Mouse (Mus musculus) midbrain, embryonic 15.5 days (tissue): Measurements from ENCODE around the gene Pde4d. TPM values are rescaled to one million over a fixed set of nuclear protein-coding genes. Genes with fewer than 3 reads are reported as not detected.

Experiments
- ATAC-seq: fragments of 200-750 bp; cut with Nextera tagmentation; replicated peaks from 2 replicates; pipeline ENCODE4 v1.8.0; 2017; ENCODE audit warnings: moderate TSS enrichment
- H3K27ac ChIP-seq: fragments of 300-500 bp; sonication (generic); 2 replicates; pipeline ENCODE4 v1.5.1; 2015; ENCODE audit warnings: mild to moderate bottlenecking, inconsistent platforms
- H3K27me3 ChIP-seq: fragments of 300-500 bp; sonication (generic); replicated peaks from 2 replicates; pipeline ENCODE4 v1.6.1; 2015; ENCODE audit warnings: inconsistent platforms
- H3K36me3 ChIP-seq: fragments of 300-500 bp; sonication (generic); replicated peaks from 2 replicates; pipeline ENCODE4 v1.6.1; 2015; ENCODE audit warnings: inconsistent platforms
- H3K4me1 ChIP-seq: fragments of 300-500 bp; sonication (generic); 2 replicates; pipeline ENCODE4 v1.6.1; 2015; ENCODE audit warnings: inconsistent platforms
- H3K4me2 ChIP-seq: fragments of 300-500 bp; sonication (generic); 2 replicates; pipeline ENCODE4 v1.6.1; 2015; ENCODE audit warnings: inconsistent platforms, mild to moderate bottlenecking, moderate library complexity
- H3K4me3 ChIP-seq: fragments of 300-500 bp; sonication (generic); 2 replicates; pipeline ENCODE4 v1.5.1; 2015; ENCODE audit warnings: mild to moderate bottlenecking, inconsistent platforms
- H3K9ac ChIP-seq: fragments of 300-500 bp; sonication (generic); 2 replicates; pipeline ENCODE4 v1.6.1; 2015; ENCODE audit warnings: mild to moderate bottlenecking, inconsistent platforms
- H3K9me3 ChIP-seq: fragments of 300-500 bp; sonication (generic); 2 replicates; pipeline ENCODE4 v1.6.1; 2016; ENCODE audit warnings: inconsistent platforms
- WGBS: fragments of 180-500 bp; shearing (Covaris S2); methylation state at CpG from one replicate; pipeline ENCODE4 v1.1.7; 2015; ENCODE audit warnings: mixed read lengths; 5-methylcytosine and 5-hydroxymethylcytosine counted together
- polyA plus RNA-seq: library from polyadenylated mRNA; unstranded; fragments of >200 nt; fragmentation: Nextera tagmentation; extraction: Ambion mirVana; gene quantifications from 2 replicates; pipeline ENCODE4 v1.2.1, GENCODE M21; 2015

Pde4d gene
- polyA plus RNA-seq, 1 experiment from 2014 or later, result 27.1 TPM

GRCm38 (mm10) chr13:108821270-108821669, 371.5 kb downstream of the Pde4d start:
- H3K9ac ChIP-seq, result no peak overlapping the region
- no peaks in the 10 kb centered on the region for H3K4me1 ChIP-seq
- no peak overlapping the region for H3K4me3 ChIP-seq
- ATAC-seq, result no peak
- 88% methylated on average over 7 of the region's 7 CpGs for WGBS
- no peak overlapping the region for H3K4me2 ChIP-seq
- no peaks in the 10 kb centered on the region for H3K27me3 ChIP-seq
- no peaks in the 10 kb centered on the region for H3K9me3 ChIP-seq
- H3K27ac ChIP-seq, result no peak overlapping the region
- no peaks in the 10 kb centered on the region for H3K36me3 ChIP-seq

GRCm38 (mm10) chr13:108824638-108825310, 375.0 kb downstream of the Pde4d start:
- no peak overlapping the region for H3K4me2 ChIP-seq
- H3K27ac ChIP-seq, result no peak overlapping the region
- no peaks in the 10 kb centered on the region for H3K27me3 ChIP-seq
- H3K9me3 ChIP-seq, result no peaks in the 10 kb centered on the region
- WGBS, result 93% methylated on average over 8 of the region's 8 CpGs
- no peaks in the 10 kb centered on the region for H3K4me1 ChIP-seq
- ATAC-seq, result no peak
- no peaks in the 10 kb centered on the region for H3K36me3 ChIP-seq
- H3K9ac ChIP-seq, result no peak overlapping the region
- no peak overlapping the region for H3K4me3 ChIP-seq

- no peak for ATAC-seq
- no peaks in the 10 kb centered on the region for H3K27me3 ChIP-seq
- H3K36me3 ChIP-seq, result no peaks in the 10 kb centered on the region
- no peak overlapping the region for H3K4me3 ChIP-seq
- no peak overlapping the region for H3K9ac ChIP-seq
- no peaks in the 10 kb centered on the region for H3K9me3 ChIP-seq
- H3K27ac ChIP-seq, result no peak overlapping the region
- no peaks in the 10 kb centered on the region for H3K4me1 ChIP-seq
- no peak overlapping the region for H3K4me2 ChIP-seq
- 92% methylated on average over 6 of the region's 6 CpGs for WGBS
Observed at GRCm38 (mm10) chr13:108825501-108825900, 375.8 kb downstream of the Pde4d start.

GRCm38 (mm10) chr13:108834197-108834596, 384.4 kb downstream of the Pde4d start:
- no peak for ATAC-seq
- H3K4me2 ChIP-seq, result no peak overlapping the region
- WGBS, result 88% methylated on average over 1 of the region's 1 CpGs
- no peaks in the 10 kb centered on the region for H3K4me1 ChIP-seq
- no peaks in the 10 kb centered on the region for H3K9me3 ChIP-seq
- H3K36me3 ChIP-seq, result no peaks in the 10 kb centered on the region
- H3K9ac ChIP-seq, result no peak overlapping the region
- no peak overlapping the region for H3K27ac ChIP-seq
- no peaks in the 10 kb centered on the region for H3K27me3 ChIP-seq
- no peak overlapping the region for H3K4me3 ChIP-seq

GRCm38 (mm10) chr13:108836314-108836713, 386.6 kb downstream of the Pde4d start:
- Histone ChIP-seq H3K36me3 (no peaks in the 10 kb centered on the region), H3K27me3 (no peaks in the 10 kb centered on the region), H3K9me3 (no peaks in the 10 kb centered on the region), H3K27ac (no peak overlapping the region), H3K4me1 (no peaks in the 10 kb centered on the region), H3K4me3 (no peak overlapping the region), H3K9ac (no peak overlapping the region), H3K4me2 (no peak overlapping the region)
- WGBS, result 83% methylated on average over 3 of the region's 3 CpGs
- no peak for ATAC-seq

- 60% methylated on average over 7 of the region's 7 CpGs for WGBS
- Histone ChIP-seq H3K4me3 (no peak overlapping the region), H3K4me1 (no peaks in the 10 kb centered on the region), H3K27me3 (no peaks in the 10 kb centered on the region), H3K4me2 (no peak overlapping the region), H3K27ac (no peak overlapping the region), H3K36me3 (no peaks in the 10 kb centered on the region), H3K9ac (no peak overlapping the region), H3K9me3 (no peaks in the 10 kb centered on the region)
- ATAC-seq, result no peak
Observed at GRCm38 (mm10) chr13:108839142-108839541, 389.4 kb downstream of the Pde4d start.

GRCm38 (mm10) chr13:108854090-108854489, 404.3 kb downstream of the Pde4d start:
- WGBS, result 80% methylated on average over 5 of the region's 5 CpGs
- H3K27me3 ChIP-seq, result no peaks in the 10 kb centered on the region
- no peak for ATAC-seq
- H3K4me2 ChIP-seq, result no peak overlapping the region
- H3K4me3 ChIP-seq, result no peak overlapping the region
- no peak overlapping the region for H3K9ac ChIP-seq
- no peaks in the 10 kb centered on the region for H3K9me3 ChIP-seq
- H3K27ac ChIP-seq, result no peak overlapping the region
- no peaks in the 10 kb centered on the region for H3K4me1 ChIP-seq
- no peaks in the 10 kb centered on the region for H3K36me3 ChIP-seq

GRCm38 (mm10) chr13:108856776-108857435, 407.2 kb downstream of the Pde4d start:
- WGBS, result 86% methylated on average over 6 of the region's 6 CpGs
- no peak overlapping the region for H3K4me2 ChIP-seq
- no peak for ATAC-seq
- no peaks in the 10 kb centered on the region for H3K36me3 ChIP-seq
- no peaks in the 10 kb centered on the region for H3K4me1 ChIP-seq
- no peaks in the 10 kb centered on the region for H3K9me3 ChIP-seq
- H3K27me3 ChIP-seq, result no peaks in the 10 kb centered on the region
- H3K9ac ChIP-seq, result no peak overlapping the region
- no peak overlapping the region for H3K4me3 ChIP-seq
- no peak overlapping the region for H3K27ac ChIP-seq

- no peaks in the 10 kb centered on the region for H3K9me3 ChIP-seq
- no peaks in the 10 kb centered on the region for H3K27me3 ChIP-seq
- H3K4me1 ChIP-seq, result no peaks in the 10 kb centered on the region
- no peak for ATAC-seq
- H3K4me3 ChIP-seq, result no peak overlapping the region
- H3K36me3 ChIP-seq, result no peaks in the 10 kb centered on the region
- H3K9ac ChIP-seq, result no peak overlapping the region
- 90% methylated on average over 3 of the region's 3 CpGs for WGBS
- H3K4me2 ChIP-seq, result no peak overlapping the region
- H3K27ac ChIP-seq, result no peak overlapping the region
Observed at GRCm38 (mm10) chr13:108859336-108859735, 409.6 kb downstream of the Pde4d start.

GRCm38 (mm10) chr13:108860737-108861136, 411.0 kb downstream of the Pde4d start:
- no peak overlapping the region for H3K4me3 ChIP-seq
- H3K9me3 ChIP-seq, result no peaks in the 10 kb centered on the region
- 75% methylated on average over 7 of the region's 7 CpGs for WGBS
- no peaks in the 10 kb centered on the region for H3K4me1 ChIP-seq
- no peak for ATAC-seq
- no peak overlapping the region for H3K4me2 ChIP-seq
- no peaks in the 10 kb centered on the region for H3K36me3 ChIP-seq
- H3K27ac ChIP-seq, result no peak overlapping the region
- no peak overlapping the region for H3K9ac ChIP-seq
- H3K27me3 ChIP-seq, result no peaks in the 10 kb centered on the region

GRCm38 (mm10) chr13:108861707-108862106, 412.0 kb downstream of the Pde4d start:
- WGBS, result 95% methylated on average over 7 of the region's 7 CpGs
- no peak overlapping the region for H3K4me3 ChIP-seq
- no peaks in the 10 kb centered on the region for H3K9me3 ChIP-seq
- no peaks in the 10 kb centered on the region for H3K36me3 ChIP-seq
- no peaks in the 10 kb centered on the region for H3K27me3 ChIP-seq
- no peak overlapping the region for H3K27ac ChIP-seq
- no peaks in the 10 kb centered on the region for H3K4me1 ChIP-seq
- ATAC-seq, result no peak
- no peak overlapping the region for H3K4me2 ChIP-seq
- no peak overlapping the region for H3K9ac ChIP-seq

- Histone ChIP-seq H3K27me3 (no peaks in the 10 kb centered on the region), H3K4me1 (no peaks in the 10 kb centered on the region), H3K9me3 (no peaks in the 10 kb centered on the region), H3K9ac (no peak overlapping the region), H3K4me3 (no peak overlapping the region), H3K27ac (no peak overlapping the region), H3K36me3 (no peaks in the 10 kb centered on the region), H3K4me2 (no peak overlapping the region)
- 84% methylated on average over 5 of the region's 5 CpGs for WGBS
- no peak for ATAC-seq
Observed at GRCm38 (mm10) chr13:108862173-108862572, 412.4 kb downstream of the Pde4d start.

GRCm38 (mm10) chr13:108900160-108900559, 450.4 kb downstream of the Pde4d start:
- WGBS, result 90% methylated on average over 5 of the region's 5 CpGs
- no peaks in the 10 kb centered on the region for H3K4me1 ChIP-seq
- no peaks in the 10 kb centered on the region for H3K27me3 ChIP-seq
- H3K36me3 ChIP-seq, result no peaks in the 10 kb centered on the region
- no peak overlapping the region for H3K4me3 ChIP-seq
- no peak overlapping the region for H3K27ac ChIP-seq
- ATAC-seq, result no peak
- no peak overlapping the region for H3K4me2 ChIP-seq
- no peak overlapping the region for H3K9ac ChIP-seq
- H3K9me3 ChIP-seq, result no peaks in the 10 kb centered on the region
